9 mouse cellular contexts compared by ENCODE assay signal in genomic region chr8:120696401-120697153, GRCm38 (mm10). TPM values are rescaled to one million over a fixed set of nuclear protein-coding genes. Genes with fewer than 3 reads are reported as not detected.
DNase-seq lines count a peak whose midpoint lies in the region; ATAC-seq and TF ChIP-seq lines count a peak whose summit lies in the region.
"Had no signal": no experiment of that assay in that cellular context is flagged by ENCODE, and none has a peak within 500 bp of the region (broad histone marks: within the 10 kb centered on the region; RNA-seq: fewer than 3 reads in every experiment).

No protein-coding gene starts in this region.

- H3K36me3 ChIP-seq in kidney, embryonic 16.5 days (ENCODE audit: insufficient read depth, low read length): no peaks in the 10 kb centered on the region
- no peaks in the 10 kb centered on the region for H3K36me3 ChIP-seq in embryonic facial prominence, embryonic 10.5 days (replicated peaks)
- H3K36me3 ChIP-seq in small intestine, adult 2 months (ENCODE audit: control insufficient read depth, insufficient read depth, low read length): no peaks in the 10 kb centered on the region
- H3K36me3 ChIP-seq: liver, embryonic 13.5 days had no signal

- TF ChIP-seq CTCF in small intestine, adult 2 months (IDR thresholded peaks at IDR 0.05; ENCODE audit: extremely low read depth, insufficient read length, insufficient replicate concordance, low read depth, low read length): no peak
- TF ChIP-seq CTCF in left cerebral cortex, adult 2 months (IDR thresholded peaks at IDR 0.05): no peak

- no peaks in the 10 kb centered on the region for H3K9me3 ChIP-seq in kidney, embryonic 16.5 days (ENCODE audit: low read length)
- peaks cover 4% of the 10 kb centered on the region for H3K9me3 ChIP-seq in embryonic facial prominence, embryonic 10.5 days
- H3K9me3 ChIP-seq: liver, embryonic 13.5 days had no signal

- H3K4me1 ChIP-seq in kidney, embryonic 16.5 days (ENCODE audit: insufficient read depth, low read length): peaks cover 34% of the 10 kb centered on the region; the same call in 1 of the 2 replicates
- peaks cover 27% of the 10 kb centered on the region for H3K4me1 ChIP-seq in embryonic facial prominence, embryonic 10.5 days
- H3K4me1 ChIP-seq in small intestine, adult 2 months (ENCODE audit: control insufficient read depth, insufficient read depth, insufficient read length, low read length): peaks cover 25% of the 10 kb centered on the region

- H3K27ac ChIP-seq in kidney, embryonic 16.5 days (ENCODE audit: low read length): peak overlapping the region; percentile 78
- H3K27ac ChIP-seq in embryonic facial prominence, embryonic 10.5 days (replicated peaks): no peak overlapping the region
- 0 out of 2 replicates have a peak overlapping the region, but pooled peaks have one; percentile 1 for H3K27ac ChIP-seq in small intestine, adult 2 months (ENCODE audit: insufficient read depth, low read depth, low read length)
- H3K27ac ChIP-seq in left cerebral cortex, adult 2 months: no peak overlapping the region
- H3K27ac ChIP-seq: liver, embryonic 13.5 days had no signal

- H3K9ac ChIP-seq in kidney, embryonic 16.5 days (replicated peaks; ENCODE audit: low read length): no peak overlapping the region; the same call in 1 of the 2 replicates
- H3K9ac ChIP-seq: liver, embryonic 13.5 days had no signal

- intact Hi-C loops in heart, postnatal 10 days (cut with DNase I): no loop called here
- intact Hi-C loops in left cerebral cortex, adult 2 months (cut with DNase I): no loop called here

- ATAC-seq in kidney, embryonic 16.5 days (ENCODE audit: low FRiP score, low TSS enrichment): peak; percentile 67

- 0 out of 2 replicates have a peak, but pooled peaks cover 2% of the 10 kb centered on the region for H3K27me3 ChIP-seq in kidney, embryonic 16.5 days (ENCODE audit: insufficient read depth, low read length)
- peaks cover 10% of the 10 kb centered on the region for H3K27me3 ChIP-seq in embryonic facial prominence, embryonic 10.5 days (replicated peaks; ENCODE audit: low read depth, poor library complexity, severe bottlenecking)
- no peaks in the 10 kb centered on the region for H3K27me3 ChIP-seq in small intestine, adult 2 months (ENCODE audit: control insufficient read depth, insufficient read depth, low read length)

- 29% methylated on average over 13 of the region's 13 CpGs for WGBS in kidney, embryonic 16.5 days
- 64% methylated on average over 13 of the region's 13 CpGs for WGBS in embryonic facial prominence, embryonic 10.5 days
- WGBS in small intestine, adult 2 months: 76% methylated on average over 13 of the region's 13 CpGs

- no peak overlapping the region for H3K4me3 ChIP-seq in kidney, embryonic 16.5 days (ENCODE audit: low read length)
- H3K4me3 ChIP-seq in embryonic facial prominence, embryonic 10.5 days: no peak overlapping the region
- H3K4me3 ChIP-seq in small intestine, adult 2 months (ENCODE audit: low read depth, low read length): no peak overlapping the region
- no peak overlapping the region for H3K4me3 ChIP-seq in left cerebral cortex, adult 2 months
- H3K4me3 ChIP-seq: liver, embryonic 13.5 days had no signal

- DNase-seq in kidney, adult 18-20 months: no peak
- peak; percentile 24 for DNase-seq in embryonic facial prominence, embryonic 10.5 days (ENCODE audit: low spot score)
- peak; percentile 78 to 79 for DNase-seq in heart, postnatal 10 days
- no peak for DNase-seq in adrenal gland, adult (ENCODE audit: inconsistent age in 2 of 2, low spot score in 1 of 2)
- no peak for DNase-seq in left cerebral cortex, adult 2 months (ENCODE audit: extremely low spot score in 1 of 2, low spot score in 2 of 2)
- DNase-seq: cerebellum, adult 18-20 months; liver, embryonic 13.5 days had no signal

- H3K4me2 ChIP-seq in kidney, embryonic 16.5 days (replicated peaks; ENCODE audit: low read depth, low read length): no peak overlapping the region
- H3K4me2 ChIP-seq: liver, embryonic 13.5 days had no signal

- no peak for TF ChIP-seq POLR2A in small intestine, adult 2 months (IDR thresholded peaks at IDR 0.05; ENCODE audit: low read depth, low read length)

RNA-seq across cellular contexts. Expression of gene Emc8, which starts 28.2 kb away (rescaled TPM):
- polyA plus RNA-seq in kidney, embryonic 16.5 days (2015; fragmentation: Nextera tagmentation; extraction: Ambion mirVana): 253 and 262 TPM in 2 replicates
- polyA plus RNA-seq in embryonic facial prominence, embryonic 10.5 days (2016; fragmentation: Nextera tagmentation; extraction: Ambion mirVana): 388 and 400 TPM in 2 replicates
- 10 to 100 TPM; 65.9 to 68.6 TPM for total RNA-seq in heart, postnatal 10 days (2021)
- polyA plus RNA-seq in small intestine, adult 2 months (2012; rRNA removed): 65.0 and 109 TPM in 2 replicates
- total RNA-seq in left cerebral cortex, adult 2 months (2021): 10 to 100 TPM; 68.1 to 81.2 TPM

RNA-seq across cellular contexts. Expression of gene Cox4i1, which starts 28.6 kb away (rescaled TPM):
- polyA plus RNA-seq in kidney, embryonic 16.5 days (2015; fragmentation: Nextera tagmentation; extraction: Ambion mirVana): 1,211 and 1,278 TPM in 2 replicates
- 874 and 883 TPM in 2 replicates for polyA plus RNA-seq in embryonic facial prominence, embryonic 10.5 days (2016; fragmentation: Nextera tagmentation; extraction: Ambion mirVana)
- total RNA-seq in heart, postnatal 10 days (2021): 1,000 to 10,000 TPM; 3,943 to 4,033 TPM
- 631 and 1,064 TPM in 2 replicates for polyA plus RNA-seq in small intestine, adult 2 months (2012; rRNA removed)
- total RNA-seq in left cerebral cortex, adult 2 months (2021): 1,000 to 10,000 TPM; 1,050 to 1,086 TPM

RNA-seq across cellular contexts. Expression of gene Gm27021, which starts 28.7 kb away (rescaled TPM):
- polyA plus RNA-seq in kidney, embryonic 16.5 days (2015; fragmentation: Nextera tagmentation; extraction: Ambion mirVana): 3.4 and 4.2 TPM in 2 replicates
- polyA plus RNA-seq in embryonic facial prominence, embryonic 10.5 days (2016; fragmentation: Nextera tagmentation; extraction: Ambion mirVana): 3.7 and 4.2 TPM in 2 replicates
- under 1 TPM in 1 of 2 experiments, not detected in 1; 0.48 TPM for total RNA-seq in heart, postnatal 10 days (2021)
- polyA plus RNA-seq in small intestine, adult 2 months (2012; rRNA removed): 11.4 TPM in 1 of 2 replicates, not detected in the other
- 1 to 10 TPM in 1 of 2 experiments, not detected in 1; 1.5 TPM for total RNA-seq in left cerebral cortex, adult 2 months (2021)

RNA-seq across cellular contexts. Expression of gene Irf8, which starts 39.6 kb away (rescaled TPM):
- 10.0 and 10.9 TPM in 2 replicates for polyA plus RNA-seq in kidney, embryonic 16.5 days (2015; fragmentation: Nextera tagmentation; extraction: Ambion mirVana)
- polyA plus RNA-seq in embryonic facial prominence, embryonic 10.5 days (2016; fragmentation: Nextera tagmentation; extraction: Ambion mirVana): 4.6 and 5.8 TPM in 2 replicates
- total RNA-seq in heart, postnatal 10 days (2021): 1 to 10 TPM; 6.0 to 7.7 TPM
- 48.7 and 124 TPM in 2 replicates for polyA plus RNA-seq in small intestine, adult 2 months (2012; rRNA removed)
- 1 to 10 TPM; 3.7 to 5.5 TPM for total RNA-seq in left cerebral cortex, adult 2 months (2021)

RNA-seq across cellular contexts. Expression of gene 1190005I06Rik, which starts 49.1 kb away (rescaled TPM):
- 2.3 and 2.4 TPM in 2 replicates for polyA plus RNA-seq in kidney, embryonic 16.5 days (2015; fragmentation: Nextera tagmentation; extraction: Ambion mirVana)
- polyA plus RNA-seq in embryonic facial prominence, embryonic 10.5 days (2016; fragmentation: Nextera tagmentation; extraction: Ambion mirVana): 2.9 and 3.8 TPM in 2 replicates
- total RNA-seq in heart, postnatal 10 days (2021): 1 to 10 TPM; 5.1 to 10.0 TPM
- polyA plus RNA-seq in small intestine, adult 2 months (2012; rRNA removed): 1.6 and 3.6 TPM in 2 replicates
- total RNA-seq in left cerebral cortex, adult 2 months (2021): 10 to 100 TPM; 11.3 to 11.5 TPM

Comparison
In these comparisons a context has a peak if more than half of its experiments do, and no peak if none do; other contexts are left out.
1. H3K27ac ChIP-seq: peak in kidney, embryonic 16.5 days (single experiment) and small intestine, adult 2 months (single experiment); none in embryonic facial prominence, embryonic 10.5 days (single experiment) and left cerebral cortex, adult 2 months (single experiment).
2. DNase-seq: peak in embryonic facial prominence, embryonic 10.5 days (single experiment) and heart, postnatal 10 days (2 of 2); none in kidney, adult 18-20 months (single experiment), adrenal gland, adult (0 of 2) and left cerebral cortex, adult 2 months (0 of 2).